Mouse (Mus musculus): ENCODE data around the gene Heatr6. TPM values are rescaled to one million over a fixed set of nuclear protein-coding genes. Genes with fewer than 3 reads are reported as not detected.

Heatr6 gene
- total RNA-seq (2014; rRNA removed; ENCODE audit: low replicate concordance) (10.2 and 15.1 TPM in 2 replicates), polyA plus RNA-seq (2015; fragmentation: Nextera tagmentation; extraction: Ambion mirVana) (8.9 and 9.6 TPM in 2 replicates)

DNA sequence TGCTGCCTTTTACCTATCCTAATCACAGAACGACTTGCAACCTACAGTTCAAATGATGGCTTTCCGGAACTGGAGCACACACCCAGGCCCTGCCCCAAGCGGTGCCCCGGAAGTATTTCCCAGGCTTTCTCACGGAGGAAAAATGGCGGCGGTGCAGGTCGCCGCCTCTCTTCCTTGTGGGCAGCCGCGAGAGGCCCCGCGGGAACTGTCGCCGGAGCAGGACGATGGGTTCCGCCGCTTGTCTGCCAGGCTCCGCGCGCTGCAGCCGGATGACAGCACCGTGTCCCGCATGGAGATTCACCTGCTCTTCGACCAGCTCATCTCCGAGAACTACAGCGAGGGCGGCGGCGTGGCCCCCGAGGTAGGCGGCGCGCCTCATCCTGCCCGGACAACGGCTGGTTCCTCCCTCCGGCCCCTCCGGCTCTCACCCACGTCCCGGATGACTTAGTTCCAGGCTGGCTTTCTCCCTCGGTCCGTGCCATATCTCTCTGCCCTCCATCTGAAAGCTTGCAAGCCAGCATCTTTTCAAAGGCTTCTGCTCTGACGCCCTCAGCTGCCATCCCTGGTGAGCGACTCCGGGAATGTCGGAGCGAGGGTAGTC, at the start of gene Heatr6:
TSS of gene Heatr6 (plus strand) at position 116 of the 601 bp plus-strand sequence.
- Histone ChIP-seq H3K4me2 (ENCODE audit: low read depth, low read length) (peak within 1 kb of the TSS; percentile 66), H3K9ac (replicated peaks; ENCODE audit: low read depth, low read length) (peak within 1 kb of the TSS; percentile 37), H3K27ac (ENCODE audit: low read depth) (peak within 1 kb of the TSS; percentile 46), H3K27me3 (ENCODE audit: control insufficient read depth, insufficient read depth, low read length) (peaks cover 23% of the 10 kb centered on the region), H3K4me3 (ENCODE audit: low read depth, low read length) (peak within 1 kb of the TSS; percentile 51), H3K36me3 (replicated peaks; ENCODE audit: control insufficient read depth, insufficient read depth, low read length) (peaks cover 28% of the 10 kb centered on the region), H3K4me1 (ENCODE audit: control insufficient read depth, insufficient read depth) (peaks cover 8% of the 10 kb centered on the region; the same call in 1 of the 2 replicates), H3K9me3 (replicated peaks; ENCODE audit: control insufficient read depth, low read length) (no peaks in the 10 kb centered on the region)
- DNase-seq (ENCODE audit: low spot score) (peak; percentile 94), ATAC-seq (ENCODE audit: insufficient read depth, low read depth) (peak; percentile 99)
- TF ChIP-seq CTCF (IDR thresholded peaks at IDR 0.05; ENCODE audit: low read depth) (no peak), EP300 (IDR thresholded peaks at IDR 0.05; ENCODE audit: low read depth) (no peak)
- WGBS = 0% methylated on average over 47 of the region's 47 CpGs

- ATAC-seq (ENCODE audit: insufficient read depth, low read depth) (no peak), DNase-seq (ENCODE audit: low spot score) (no peak)
- Histone ChIP-seq H3K27me3 (ENCODE audit: control insufficient read depth, insufficient read depth, low read length) (no peaks in the 10 kb centered on the region), H3K27ac (ENCODE audit: low read depth) (no peak within 1 kb of the TSS), H3K36me3 (replicated peaks; ENCODE audit: control insufficient read depth, insufficient read depth, low read length) (no peaks in the 10 kb centered on the region), H3K9ac (replicated peaks; ENCODE audit: low read depth, low read length) (no peak within 1 kb of the TSS), H3K4me2 (ENCODE audit: low read depth, low read length) (no peak within 1 kb of the TSS), H3K4me1 (ENCODE audit: control insufficient read depth, insufficient read depth) (no peaks in the 10 kb centered on the region), H3K4me3 (ENCODE audit: low read depth, low read length) (no peak within 1 kb of the TSS), H3K9me3 (replicated peaks; ENCODE audit: control insufficient read depth, low read length) (no peaks in the 10 kb centered on the region)
- TF ChIP-seq CTCF (IDR thresholded peaks at IDR 0.05; ENCODE audit: low read depth) (no peak), EP300 (IDR thresholded peaks at IDR 0.05; ENCODE audit: low read depth) (no peak)
- 38% methylated on average over 1 of the region's 1 CpGs for WGBS
These were observed 49.8 kb upstream of the Heatr6 start, which contains the start of gene Wfdc17 for GRCm38 (mm10) chr11:83703705-83704104. Wfdc17 (plus strand) TSS chr11:83703991.

GRCm38 (mm10) chr11:83708715-83709114, 44.8 kb upstream of the Heatr6 start, which contains the start of gene Wfdc18:
Wfdc18 (plus strand) TSS chr11:83709015.
- no peak within 1 kb of the TSS for H3K27ac ChIP-seq (ENCODE audit: low read depth)
- TF ChIP-seq EP300 (IDR thresholded peaks at IDR 0.05; ENCODE audit: low read depth) (no peak), CTCF (IDR thresholded peaks at IDR 0.05; ENCODE audit: low read depth) (no peak)
- H3K4me2 ChIP-seq (ENCODE audit: low read depth, low read length) = no peak within 1 kb of the TSS
- no peaks in the 10 kb centered on the region for H3K27me3 ChIP-seq (ENCODE audit: control insufficient read depth, insufficient read depth, low read length)
- H3K9ac ChIP-seq (replicated peaks; ENCODE audit: low read depth, low read length) = no peak within 1 kb of the TSS
- no peak for ATAC-seq (ENCODE audit: insufficient read depth, low read depth)
- H3K9me3 ChIP-seq (replicated peaks; ENCODE audit: control insufficient read depth, low read length) = no peaks in the 10 kb centered on the region
- H3K4me3 ChIP-seq (ENCODE audit: low read depth, low read length) = no peak within 1 kb of the TSS
- WGBS = 53% methylated on average over 4 of the region's 4 CpGs
- no peak for DNase-seq (ENCODE audit: low spot score)
- H3K4me1 ChIP-seq (ENCODE audit: control insufficient read depth, insufficient read depth) = no peaks in the 10 kb centered on the region
- no peaks in the 10 kb centered on the region for H3K36me3 ChIP-seq (replicated peaks; ENCODE audit: control insufficient read depth, insufficient read depth, low read length)

GRCm38 (mm10) chr11:83709683-83710082, 43.8 kb upstream of the Heatr6 start:
- H3K27me3 ChIP-seq (ENCODE audit: control insufficient read depth, insufficient read depth, low read length) = no peaks in the 10 kb centered on the region
- no peak overlapping the region for H3K9ac ChIP-seq (replicated peaks; ENCODE audit: low read depth, low read length)
- H3K4me2 ChIP-seq (ENCODE audit: low read depth, low read length) = no peak overlapping the region
- H3K27ac ChIP-seq (ENCODE audit: low read depth) = no peak overlapping the region
- 76% methylated on average over 5 of the region's 5 CpGs for WGBS
- H3K36me3 ChIP-seq (replicated peaks; ENCODE audit: control insufficient read depth, insufficient read depth, low read length) = no peaks in the 10 kb centered on the region
- DNase-seq (ENCODE audit: low spot score) (no peak), ATAC-seq (ENCODE audit: insufficient read depth, low read depth) (no peak)
- H3K4me1 ChIP-seq (ENCODE audit: control insufficient read depth, insufficient read depth) = no peaks in the 10 kb centered on the region
- TF ChIP-seq EP300 (IDR thresholded peaks at IDR 0.05; ENCODE audit: low read depth) (no peak), CTCF (IDR thresholded peaks at IDR 0.05; ENCODE audit: low read depth) (no peak)
- H3K4me3 ChIP-seq (ENCODE audit: low read depth, low read length) = no peak overlapping the region
- no peaks in the 10 kb centered on the region for H3K9me3 ChIP-seq (replicated peaks; ENCODE audit: control insufficient read depth, low read length)

- H3K4me2 ChIP-seq (ENCODE audit: low read depth, low read length) = no peak overlapping the region
- no peaks in the 10 kb centered on the region for H3K27me3 ChIP-seq (ENCODE audit: control insufficient read depth, insufficient read depth, low read length)
- no peaks in the 10 kb centered on the region for H3K4me1 ChIP-seq (ENCODE audit: control insufficient read depth, insufficient read depth)
- H3K9me3 ChIP-seq (replicated peaks; ENCODE audit: control insufficient read depth, low read length) = no peaks in the 10 kb centered on the region
- no peaks in the 10 kb centered on the region for H3K36me3 ChIP-seq (replicated peaks; ENCODE audit: control insufficient read depth, insufficient read depth, low read length)
- no peak for ATAC-seq (ENCODE audit: insufficient read depth, low read depth)
- no peak overlapping the region for H3K4me3 ChIP-seq (ENCODE audit: low read depth, low read length)
- H3K27ac ChIP-seq (ENCODE audit: low read depth) = no peak overlapping the region
- no peak for DNase-seq (ENCODE audit: low spot score)
- no peak overlapping the region for H3K9ac ChIP-seq (replicated peaks; ENCODE audit: low read depth, low read length)
- WGBS = 60% methylated on average over 1 of the region's 1 CpGs
- TF ChIP-seq EP300 (IDR thresholded peaks at IDR 0.05; ENCODE audit: low read depth) (no peak), CTCF (IDR thresholded peaks at IDR 0.05; ENCODE audit: low read depth) (no peak)
These were observed 40.8 kb upstream of the Heatr6 start for GRCm38 (mm10) chr11:83712671-83713070.

- Histone ChIP-seq H3K4me2 (ENCODE audit: low read depth, low read length) (no peak overlapping the region), H3K36me3 (replicated peaks; ENCODE audit: control insufficient read depth, insufficient read depth, low read length) (no peaks in the 10 kb centered on the region), H3K27me3 (ENCODE audit: control insufficient read depth, insufficient read depth, low read length) (no peaks in the 10 kb centered on the region), H3K4me1 (ENCODE audit: control insufficient read depth, insufficient read depth) (no peaks in the 10 kb centered on the region), H3K4me3 (ENCODE audit: low read depth, low read length) (no peak overlapping the region), H3K27ac (ENCODE audit: low read depth) (no peak overlapping the region), H3K9me3 (replicated peaks; ENCODE audit: control insufficient read depth, low read length) (no peaks in the 10 kb centered on the region), H3K9ac (replicated peaks; ENCODE audit: low read depth, low read length) (no peak overlapping the region)
- WGBS = 59% methylated on average over 2 of the region's 2 CpGs
- TF ChIP-seq EP300 (IDR thresholded peaks at IDR 0.05; ENCODE audit: low read depth) (no peak), CTCF (IDR thresholded peaks at IDR 0.05; ENCODE audit: low read depth) (no peak)
- no peak for DNase-seq (ENCODE audit: low spot score)
- ATAC-seq (ENCODE audit: insufficient read depth, low read depth) = no peak
These were observed 39.6 kb upstream of the Heatr6 start for GRCm38 (mm10) chr11:83713925-83714324.
